Mouse (Mus musculus): ENCODE results near the gene Klhl3.

GRCm38 (mm10) chr13:58073254-58073882 lies 40.0 kb downstream of the Klhl3 start:
- TF ChIP-seq CTCF (IDR thresholded peaks at IDR 0.05; ENCODE audit: control insufficient read depth, insufficient read depth, low read length) (no peak), POLR2A (IDR thresholded peaks at IDR 0.05; ENCODE audit: borderline replicate concordance, control insufficient read depth, low read depth, low read length) (no peak)
